Mouse (Mus musculus) neural tube, embryonic 13.5 days (tissue): ENCODE results near the gene Pptc7. TPM values are rescaled to one million over a fixed set of nuclear protein-coding genes. Genes with fewer than 3 reads are reported as not detected.

Experiments used
- ATAC-seq: fragments of 200-750 bp; cut with Nextera tagmentation; 2 replicates; pipeline ENCODE4 v1.8.0; 2017; ENCODE audit warnings: low read depth, mild to moderate bottlenecking, moderate TSS enrichment, moderate library complexity
- H3K27ac ChIP-seq: fragments of 300-500 bp; sonication (generic); replicated peaks from 2 replicates; pipeline ENCODE4 v1.5.1; 2015; ENCODE audit warnings: moderate library complexity, mild to moderate bottlenecking, inconsistent platforms
- H3K27me3 ChIP-seq: fragments of 300-500 bp; sonication (generic); 2 replicates; pipeline ENCODE4 v1.6.1; 2015; ENCODE audit warnings: mild to moderate bottlenecking, inconsistent platforms
- H3K36me3 ChIP-seq: fragments of 300-500 bp; sonication (generic); 2 replicates; pipeline ENCODE4 v1.6.1; 2015; ENCODE audit warnings: mild to moderate bottlenecking, inconsistent platforms
- H3K4me1 ChIP-seq: fragments of 300-500 bp; sonication (generic); replicated peaks from 2 replicates; pipeline ENCODE4 v1.6.1; 2015; ENCODE audit warnings: inconsistent platforms
- H3K4me2 ChIP-seq: fragments of 300-500 bp; sonication (generic); 2 replicates; pipeline ENCODE4 v1.6.1; 2015; ENCODE audit warnings: inconsistent platforms, mild to moderate bottlenecking, moderate library complexity
- H3K4me3 ChIP-seq: fragments of 300-500 bp; sonication (generic); 2 replicates; pipeline ENCODE4 v1.5.1; 2015; ENCODE audit warnings: mild to moderate bottlenecking, inconsistent platforms
- H3K9ac ChIP-seq: fragments of 300-500 bp; sonication (generic); 2 replicates; pipeline ENCODE4 v1.6.1; 2015; ENCODE audit warnings: moderate library complexity, mild to moderate bottlenecking, inconsistent platforms
- H3K9me3 ChIP-seq: fragments of 300-500 bp; sonication (generic); 2 replicates; pipeline ENCODE4 v1.6.1; 2016; ENCODE audit warnings: inconsistent platforms
- WGBS: fragments of 180-500 bp; shearing (Covaris S2); methylation state at CpG from one replicate; pipeline ENCODE4 v1.1.7; 2015; 5-methylcytosine and 5-hydroxymethylcytosine counted together
- polyA plus RNA-seq: library from polyadenylated mRNA; unstranded; fragments of >200 nt; fragmentation: Nextera tagmentation; extraction: Ambion mirVana; gene quantifications from 2 replicates; pipeline ENCODE4 v1.2.1, GENCODE M21; 2015

Pptc7 gene
- polyA plus RNA-seq, 1 experiment from 2014 or later = 8.5 TPM

DNA sequence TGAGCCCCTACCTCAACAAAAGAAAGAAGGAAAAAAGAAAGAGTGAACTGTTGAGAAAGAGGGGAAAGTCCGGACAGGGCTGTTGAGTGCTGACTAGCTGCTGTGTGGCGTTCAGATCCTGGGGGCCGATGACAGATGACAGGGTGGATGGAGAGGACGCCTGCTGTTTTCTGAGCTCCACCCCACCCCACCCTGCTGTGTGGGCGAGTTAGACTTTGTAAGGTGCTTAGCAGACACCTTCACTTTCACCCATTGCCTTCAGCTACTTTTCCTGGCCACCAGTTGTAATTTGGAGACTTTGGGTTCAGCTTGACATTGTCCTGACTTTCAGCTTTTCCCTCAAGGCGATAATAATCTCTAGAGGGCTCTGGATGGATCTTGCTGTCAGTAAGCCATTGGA is 7.0 kb downstream of the Pptc7 start:
- peaks cover 50% of the 10 kb centered on the region for H3K4me1 ChIP-seq
- no peak for ATAC-seq

DNA sequence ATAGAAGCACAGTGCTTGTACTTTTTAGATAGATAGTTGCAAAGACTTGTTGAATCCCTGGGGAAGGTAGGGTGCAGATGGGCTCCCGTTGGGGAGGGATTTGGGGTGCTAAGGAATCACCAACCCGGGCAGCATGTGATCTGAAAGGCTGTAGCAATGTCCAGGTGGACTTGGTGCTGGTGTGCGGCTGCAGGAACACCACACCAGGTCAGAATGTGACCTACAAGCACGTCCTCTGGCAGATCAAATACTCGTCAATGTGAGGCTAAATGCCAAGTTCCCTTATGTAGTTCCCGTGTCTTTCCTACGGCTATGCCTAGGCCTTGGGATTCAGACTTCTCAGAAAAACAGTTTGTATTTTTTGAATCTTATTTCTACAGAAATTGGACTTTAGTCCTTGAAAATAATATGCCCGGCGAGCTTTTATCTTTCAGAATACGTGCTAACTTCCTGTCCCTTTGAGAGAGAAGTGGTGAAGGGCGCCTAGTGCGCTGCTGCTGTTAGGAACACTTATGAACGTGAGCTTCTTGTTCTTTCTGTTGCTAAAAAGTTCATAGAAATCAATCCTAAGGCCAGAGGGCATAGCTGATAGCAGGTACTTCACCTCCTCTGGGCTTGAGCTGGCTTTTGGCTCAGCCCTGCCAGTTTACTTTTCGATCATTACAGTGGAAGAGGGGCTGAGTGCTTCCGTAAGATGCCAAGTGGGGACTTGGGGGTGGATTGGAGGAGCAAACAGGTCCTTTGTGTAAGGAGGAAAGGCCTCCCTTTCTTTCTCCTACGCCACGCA is 7.6 kb downstream of the Pptc7 start:
- Histone ChIP-seq H3K9ac (no peak overlapping the region), H3K9me3 (no peaks in the 10 kb centered on the region), H3K27me3 (no peaks in the 10 kb centered on the region), H3K4me1 (peaks cover 44% of the 10 kb centered on the region), H3K4me3 (no peak overlapping the region), H3K36me3 (peaks cover 22% of the 10 kb centered on the region), H3K27ac (no peak overlapping the region), H3K4me2 (no peak overlapping the region)
- no peak for ATAC-seq
- WGBS = 76% methylated on average over 17 of the region's 17 CpGs

More for the DNA sequence above, 7.0 kb downstream of the Pptc7 start:
- H3K36me3 ChIP-seq = peaks cover 22% of the 10 kb centered on the region
- H3K4me2 ChIP-seq = no peak overlapping the region
- H3K9ac ChIP-seq = no peak overlapping the region
- 61% methylated on average over 6 of the region's 6 CpGs for WGBS
- H3K27ac ChIP-seq = no peak overlapping the region
- no peaks in the 10 kb centered on the region for H3K9me3 ChIP-seq
- no peak overlapping the region for H3K4me3 ChIP-seq
- H3K27me3 ChIP-seq = no peaks in the 10 kb centered on the region

DNA sequence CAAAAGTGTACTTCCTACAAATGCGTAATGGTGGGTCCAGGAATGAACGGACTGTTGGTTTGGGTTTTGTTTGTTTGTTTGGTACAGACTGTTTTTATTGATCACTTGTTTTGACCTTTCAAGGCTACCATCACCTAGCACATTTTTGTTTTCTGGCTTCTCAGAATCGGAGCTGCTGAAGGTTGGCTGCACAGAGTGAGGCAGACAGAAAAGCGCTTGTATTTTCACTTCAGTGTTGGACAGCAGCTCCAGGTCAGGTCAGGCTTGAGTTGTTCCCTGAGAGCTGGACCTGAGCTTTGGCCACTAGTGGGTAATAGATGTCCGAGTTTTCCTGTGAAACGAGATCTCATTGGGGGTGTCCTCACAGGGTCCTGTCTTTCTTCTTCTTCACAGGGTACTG is 9.0 kb downstream of the Pptc7 start:
- 73% methylated on average over 6 of the region's 6 CpGs for whole genome bisulfite sequencing

DNA sequence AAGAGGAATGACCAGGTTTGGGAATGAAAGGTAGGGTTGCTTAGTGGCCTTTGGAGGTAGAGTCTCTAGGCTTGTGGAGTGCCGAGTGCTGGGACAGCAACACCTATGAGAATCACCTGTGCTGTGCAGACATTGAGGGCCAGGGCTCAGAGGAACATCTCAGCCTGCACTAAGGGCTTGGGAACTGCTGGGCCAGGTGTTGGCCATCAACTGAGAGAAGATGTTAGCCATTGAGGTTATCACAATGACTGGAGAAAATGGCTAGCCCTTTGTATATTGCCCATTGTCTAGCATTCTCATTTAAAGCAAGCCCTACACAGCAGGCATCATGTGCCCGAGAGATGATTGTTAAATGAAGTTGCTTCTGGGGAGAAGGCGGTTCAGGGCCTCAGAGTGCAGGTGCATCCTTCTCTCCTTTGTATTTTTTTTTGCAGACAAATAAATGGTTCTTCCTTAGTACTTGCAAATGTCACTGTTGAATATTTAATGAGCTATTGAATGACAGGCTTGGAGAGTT is 10.1 kb downstream of the Pptc7 start:
- no peaks in the 10 kb centered on the region for H3K9me3 ChIP-seq
- 40% methylated on average over 3 of the region's 3 CpGs for WGBS
- H3K36me3 ChIP-seq = peaks cover 7% of the 10 kb centered on the region; the same call in 1 of the 2 replicates
- no peak for ATAC-seq
- no peak overlapping the region for H3K9ac ChIP-seq
- H3K4me3 ChIP-seq = no peak overlapping the region
- peak overlapping the region; percentile 49 for H3K27ac ChIP-seq
- no peak overlapping the region for H3K4me2 ChIP-seq
- no peaks in the 10 kb centered on the region for H3K27me3 ChIP-seq
- H3K4me1 ChIP-seq = peaks cover 46% of the 10 kb centered on the region

More for the DNA sequence above, 9.0 kb downstream of the Pptc7 start:
- H3K27ac ChIP-seq = no peak overlapping the region
- no peak overlapping the region for H3K9ac ChIP-seq
- no peak overlapping the region for H3K4me2 ChIP-seq
- H3K4me1 ChIP-seq = peaks cover 39% of the 10 kb centered on the region
- no peaks in the 10 kb centered on the region for H3K9me3 ChIP-seq
- no peak overlapping the region for H3K4me3 ChIP-seq
- peaks cover 13% of the 10 kb centered on the region for H3K36me3 ChIP-seq
- no peaks in the 10 kb centered on the region for H3K27me3 ChIP-seq
- no peak for ATAC-seq

- Histone ChIP-seq H3K9ac (0 out of 2 replicates have a peak overlapping the region, but pooled peaks have one; percentile 3), H3K4me2 (no peak overlapping the region), H3K4me1 (peaks cover 53% of the 10 kb centered on the region), H3K9me3 (no peaks in the 10 kb centered on the region), H3K27me3 (no peaks in the 10 kb centered on the region), H3K4me3 (no peak overlapping the region), H3K27ac (peak overlapping the region; percentile 19; the same call in 1 of the 2 replicates), H3K36me3 (no peaks in the 10 kb centered on the region)
- 76% methylated on average over 14 of the region's 14 CpGs for WGBS
- no peak for ATAC-seq
Observed at GRCm38 (mm10) chr5:122295113-122295935, 11.2 kb downstream of the Pptc7 start.

- ATAC-seq = no peak
- WGBS = 89% methylated on average over 6 of the region's 6 CpGs
Observed at GRCm38 (mm10) chr5:122300071-122300518, 15.9 kb downstream of the Pptc7 start.

DNA sequence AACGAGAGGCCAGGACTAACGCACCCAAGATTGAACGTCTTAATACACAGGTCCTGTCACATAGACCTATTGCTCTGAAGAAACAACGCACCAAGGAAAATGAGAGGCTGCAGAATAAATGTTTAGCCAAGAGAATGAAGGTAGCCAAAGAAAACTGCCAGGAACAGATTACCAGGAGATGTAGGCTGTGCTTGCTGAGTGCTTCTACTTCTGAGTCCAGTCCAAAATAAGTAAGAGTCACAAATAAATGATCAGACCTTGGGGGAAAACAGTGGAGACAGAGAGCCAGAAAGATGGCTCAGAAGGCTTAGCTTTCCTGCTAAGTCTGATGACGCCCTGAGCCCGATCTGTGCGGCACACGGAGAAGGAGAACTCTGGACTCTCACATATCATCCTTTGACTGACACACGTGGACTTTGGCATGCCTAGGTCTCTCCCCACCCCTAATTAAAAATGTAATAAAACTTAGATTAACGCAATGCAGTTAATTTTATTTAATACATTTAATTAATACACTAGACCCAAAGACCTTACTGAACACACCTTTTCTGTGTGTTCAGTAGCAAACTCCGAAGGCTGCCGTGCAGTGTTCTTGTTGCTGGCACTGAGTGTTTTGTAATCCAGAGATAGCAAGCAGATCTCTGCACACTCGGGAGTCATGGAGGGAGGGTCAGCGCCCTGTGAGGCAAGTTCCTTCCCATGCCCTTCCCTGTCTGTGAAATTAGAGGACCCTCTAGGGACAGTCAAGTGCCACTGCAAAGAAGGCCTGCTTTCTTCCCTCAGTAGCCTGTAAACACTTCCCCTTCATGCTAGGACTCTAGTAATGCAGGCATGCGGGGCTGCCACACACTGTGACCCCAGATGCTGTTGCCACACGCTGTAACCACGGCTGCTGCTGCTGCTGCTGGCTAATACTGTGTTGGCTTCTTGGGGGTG is 18.9 kb downstream of the Pptc7 start:
- Histone ChIP-seq H3K4me2 (no peak overlapping the region), H3K27ac (peak overlapping the region; percentile 64), H3K9ac (no peak overlapping the region; the same call in 1 of the 2 replicates), H3K36me3 (peaks cover 3% of the 10 kb centered on the region; the same call in 1 of the 2 replicates), H3K27me3 (no peaks in the 10 kb centered on the region), H3K4me3 (no peak overlapping the region), H3K4me1 (peaks cover 44% of the 10 kb centered on the region), H3K9me3 (no peaks in the 10 kb centered on the region)
- no peak for ATAC-seq
- WGBS = 79% methylated on average over 17 of the region's 17 CpGs

More at GRCm38 (mm10) chr5:122300071-122300518, 15.9 kb downstream of the Pptc7 start:
- no peaks in the 10 kb centered on the region for H3K9me3 ChIP-seq
- peaks cover 49% of the 10 kb centered on the region for H3K4me1 ChIP-seq
- no peaks in the 10 kb centered on the region for H3K27me3 ChIP-seq
- H3K4me2 ChIP-seq = no peak overlapping the region
- no peak overlapping the region for H3K4me3 ChIP-seq
- H3K9ac ChIP-seq = no peak overlapping the region
- H3K27ac ChIP-seq = no peak overlapping the region
- no peaks in the 10 kb centered on the region for H3K36me3 ChIP-seq

DNA sequence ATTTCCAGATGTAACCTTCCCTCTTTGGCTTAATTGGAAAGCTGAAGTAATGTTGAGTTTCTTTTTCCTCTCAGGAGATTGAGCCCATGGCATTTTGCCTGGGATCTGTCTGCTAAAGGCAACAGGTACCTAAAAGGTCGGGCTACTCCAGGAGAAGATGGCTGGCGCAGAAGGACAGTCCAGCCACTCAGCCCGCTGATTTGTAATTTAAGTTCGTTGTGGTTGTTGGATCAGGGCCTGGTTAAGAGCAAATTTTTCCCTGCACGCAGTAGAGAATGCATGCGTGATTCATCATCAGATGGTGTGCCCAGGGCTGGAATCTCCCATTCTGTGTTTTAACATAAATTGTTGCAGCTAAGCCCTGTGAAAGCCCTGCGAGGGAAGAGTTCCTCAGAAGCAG is 19.8 kb downstream of the Pptc7 start:
- no peak for ATAC-seq
- 90% methylated on average over 7 of the region's 7 CpGs for WGBS
- no peak overlapping the region for H3K27ac ChIP-seq

GRCm38 (mm10) chr5:122304541-122304940 is 20.4 kb downstream of the Pptc7 start:
- Histone ChIP-seq H3K27ac (no peak overlapping the region), H3K4me1 (peaks cover 36% of the 10 kb centered on the region), H3K9ac (no peak overlapping the region), H3K9me3 (no peaks in the 10 kb centered on the region), H3K4me2 (no peak overlapping the region), H3K27me3 (no peaks in the 10 kb centered on the region), H3K36me3 (peaks cover 15% of the 10 kb centered on the region), H3K4me3 (no peak overlapping the region)
- WGBS = 82% methylated on average over 6 of the region's 6 CpGs
- no peak for ATAC-seq

More for the DNA sequence above, 19.8 kb downstream of the Pptc7 start:
- Histone ChIP-seq H3K27me3 (no peaks in the 10 kb centered on the region), H3K36me3 (peaks cover 12% of the 10 kb centered on the region), H3K9ac (no peak overlapping the region), H3K4me3 (no peak overlapping the region), H3K9me3 (no peaks in the 10 kb centered on the region), H3K4me2 (no peak overlapping the region), H3K4me1 (peaks cover 36% of the 10 kb centered on the region)

DNA sequence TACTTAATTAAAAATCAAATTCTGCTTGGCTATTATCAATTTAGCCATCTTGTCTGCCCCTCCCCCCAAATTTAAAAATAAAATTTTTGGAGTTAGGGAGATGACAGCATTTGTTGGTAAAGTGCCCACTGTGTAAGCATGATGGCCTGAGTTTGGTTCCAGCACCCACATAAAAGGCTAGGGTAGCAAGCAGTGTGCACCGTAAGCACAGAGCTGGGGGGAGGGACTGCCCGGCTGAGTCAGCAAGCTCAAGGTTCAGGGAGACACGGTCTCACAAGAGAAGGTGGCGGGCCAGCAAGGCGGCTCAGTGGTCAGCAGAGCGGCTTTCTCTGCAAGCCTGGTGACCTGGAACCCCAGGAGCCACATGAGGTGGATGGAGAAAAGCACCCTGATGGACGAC is 21.3 kb downstream of the Pptc7 start:
- H3K4me3 ChIP-seq = no peak overlapping the region
- H3K36me3 ChIP-seq = peaks cover 18% of the 10 kb centered on the region
- no peak overlapping the region for H3K4me2 ChIP-seq
- no peaks in the 10 kb centered on the region for H3K9me3 ChIP-seq
- peaks cover 29% of the 10 kb centered on the region for H3K4me1 ChIP-seq
- 89% methylated on average over 7 of the region's 7 CpGs for WGBS
- no peak overlapping the region for H3K9ac ChIP-seq
- no peaks in the 10 kb centered on the region for H3K27me3 ChIP-seq
- no peak overlapping the region for H3K27ac ChIP-seq
- no peak for ATAC-seq

GRCm38 (mm10) chr5:122306536-122306935 is 22.4 kb downstream of the Pptc7 start:
- ATAC-seq = no peak
- no peak overlapping the region for H3K9ac ChIP-seq
- no peaks in the 10 kb centered on the region for H3K27me3 ChIP-seq
- no peak overlapping the region for H3K4me3 ChIP-seq
- peaks cover 28% of the 10 kb centered on the region for H3K36me3 ChIP-seq
- peaks cover 28% of the 10 kb centered on the region for H3K4me1 ChIP-seq
- 89% methylated on average over 3 of the region's 3 CpGs for WGBS
- H3K27ac ChIP-seq = no peak overlapping the region
- H3K4me2 ChIP-seq = no peak overlapping the region
- H3K9me3 ChIP-seq = no peaks in the 10 kb centered on the region
